Mouse (Mus musculus): ENCODE measurements around the gene Mast3.

Mast3 gene

GRCm38 (mm10) chr8:70742176-70742575, 62.7 kb downstream of the Mast3 start:
- no peak for DNase-seq

- DNase-seq: no peak
Measured at GRCm38 (mm10) chr8:70741661-70742060, 63.2 kb downstream of the Mast3 start.

GRCm38 (mm10) chr8:70738211-70738610, 66.6 kb downstream of the Mast3 start:
- DNase-seq: no peak

GRCm38 (mm10) chr8:70737705-70738104, 67.1 kb downstream of the Mast3 start:
- DNase-seq: no peak

GRCm38 (mm10) chr8:70730956-70731355, 73.9 kb downstream of the Mast3 start:
- DNase-seq: no peak

- no peak for DNase-seq
Measured at GRCm38 (mm10) chr8:70729808-70730475, 74.9 kb downstream of the Mast3 start.
